Mouse (Mus musculus) erythroblast, adult 5-6 weeks (primary cell): ENCODE data around the gene Dlg4. TPM values are rescaled to one million over a fixed set of nuclear protein-coding genes. Genes with fewer than 3 reads are reported as not detected.

Experiments
- ATAC-seq: replicated peaks from 2 replicates; pipeline ENCODE4 v1.8.0; 2016; ENCODE audit warnings: moderate number of reproducible peaks, mild to moderate bottlenecking, moderate TSS enrichment, inconsistent platforms; ENCODE audit not compliant: poor library complexity, low FRiP score, severe bottlenecking
- total RNA-seq, 2 experiments: library from RNA; stranded (forward) in 1 of 2; stranded (reverse) in 1 of 2; fragments of 150-400 nt in 1 of 2; fragments of 200-764, 138-1000 nt in 1 of 2; gene quantifications; 2 replicates each; pipeline versions ENCODE4 v1.2.3 to v1.2.4; 2015 to 2017; ENCODE audit warnings: low replicate concordance in 2 of 2

The Dlg4 gene
- total RNA-seq (2015; ENCODE audit: low replicate concordance) (7.7 TPM in 1 of 2 replicates, not detected in the other), total RNA-seq (2017; ENCODE audit: low replicate concordance) (0.17 and 0.84 TPM in 2 replicates)

DNA sequence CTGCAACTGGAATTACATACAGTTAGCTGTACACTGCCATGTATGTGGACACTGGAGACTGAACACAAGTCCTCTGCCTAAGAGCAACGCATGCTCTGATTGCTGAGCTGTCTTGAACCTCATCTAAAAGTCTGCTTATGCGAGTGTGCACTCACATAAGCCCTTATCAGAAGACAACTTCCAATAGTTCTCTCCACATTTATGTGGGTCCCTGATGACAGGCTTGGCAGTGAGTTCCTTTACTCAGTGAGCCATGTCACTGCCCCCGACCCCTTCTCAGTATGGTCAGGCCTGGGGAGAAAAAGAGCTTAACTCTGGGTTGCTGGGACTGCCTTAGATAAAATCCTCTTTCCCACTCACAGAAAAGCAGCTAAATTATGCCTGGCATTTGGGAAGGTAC is at the start of gene Dlg4:
Gene Dlg4, plus strand, starts transcription at position 274 of the 400 bp plus-strand sequence.
- no peak for ATAC-seq

DNA sequence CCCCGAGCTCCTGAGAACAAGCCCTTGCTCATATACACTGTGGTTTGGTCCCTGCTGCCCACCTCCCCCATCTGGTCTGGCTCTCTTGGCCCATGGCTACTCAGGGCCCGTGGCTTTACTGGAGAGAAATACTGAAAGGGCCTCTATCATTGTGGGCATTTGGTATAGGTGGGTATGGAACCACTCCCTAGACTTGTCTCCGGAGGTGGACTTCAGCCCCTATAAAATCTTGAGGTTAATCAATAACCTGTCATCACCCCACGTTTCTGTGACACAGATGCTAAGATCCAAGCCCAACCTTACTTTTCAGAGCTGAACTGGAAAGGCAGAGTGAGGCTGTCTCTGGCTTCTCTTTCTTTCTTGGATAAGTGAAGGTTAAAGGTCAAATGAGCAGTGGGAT is 47.9 kb upstream of the Dlg4 start:
- no peak for ATAC-seq

DNA sequence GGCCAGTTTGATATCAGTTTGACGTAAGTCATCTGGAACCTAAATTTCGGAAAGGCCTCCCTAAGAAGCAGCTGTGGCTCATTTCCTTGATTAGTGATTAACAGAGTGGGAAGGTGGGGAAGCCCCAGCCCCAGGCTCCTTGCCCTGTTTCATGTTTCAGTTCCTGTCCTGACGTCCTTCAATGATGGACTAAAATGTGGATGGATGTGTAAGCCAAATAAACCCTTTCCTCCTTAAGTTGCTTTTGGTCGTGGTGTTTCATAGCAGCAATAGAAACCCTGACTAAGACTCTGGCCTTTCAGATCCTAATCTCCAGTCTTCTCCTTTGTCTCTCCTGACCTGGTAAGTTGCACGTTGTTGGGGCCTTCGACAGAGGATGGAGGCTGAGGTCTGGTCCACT is 46.5 kb upstream of the Dlg4 start:
- no peak for ATAC-seq

- no peak for ATAC-seq
These were observed 46.0 kb upstream of the Dlg4 start for GRCm38 (mm10) chr11:69970775-69971174.

DNA sequence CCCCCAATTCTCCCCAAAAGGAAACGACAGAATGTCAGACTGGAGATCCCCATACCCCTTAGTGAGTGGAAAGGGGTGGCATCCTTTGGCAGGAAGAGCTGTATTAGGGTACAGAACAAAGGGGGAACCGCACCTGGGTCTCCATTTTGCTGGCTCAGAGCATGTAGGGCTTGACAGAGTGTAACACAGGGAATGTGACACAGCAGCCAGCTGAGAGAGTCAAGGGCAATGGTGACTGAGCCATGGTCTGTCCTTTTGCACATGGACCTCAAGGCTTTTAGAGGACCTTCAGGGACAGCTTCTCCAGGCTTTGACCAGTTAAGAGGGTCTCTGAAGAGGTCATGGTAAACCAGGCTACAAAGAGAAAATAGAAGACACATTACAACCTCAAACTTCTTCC is 41.8 kb upstream of the Dlg4 start:
- no peak for ATAC-seq

- ATAC-seq, result no peak
These were observed 40.5 kb upstream of the Dlg4 start for GRCm38 (mm10) chr11:69976271-69976670.

DNA sequence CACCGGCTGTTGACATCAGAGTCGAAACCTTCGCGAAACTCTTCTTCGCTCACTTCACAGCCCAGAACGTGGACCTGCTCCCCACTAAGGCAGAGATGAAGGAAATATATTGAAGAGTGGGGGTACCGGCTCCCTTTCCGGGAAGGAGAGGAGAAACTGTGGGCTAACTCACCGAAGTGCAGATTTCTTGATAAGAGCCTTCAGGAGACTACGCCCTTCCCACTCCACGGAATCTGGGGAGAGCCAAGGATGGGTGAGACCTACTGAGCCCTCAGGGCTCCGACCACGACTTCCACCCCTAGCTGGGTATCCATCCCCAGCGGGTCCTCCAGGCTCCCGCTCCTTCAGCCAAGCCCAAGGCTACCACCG is 36.9 kb upstream of the Dlg4 start:
- ATAC-seq, result peak; percentile 59

DNA sequence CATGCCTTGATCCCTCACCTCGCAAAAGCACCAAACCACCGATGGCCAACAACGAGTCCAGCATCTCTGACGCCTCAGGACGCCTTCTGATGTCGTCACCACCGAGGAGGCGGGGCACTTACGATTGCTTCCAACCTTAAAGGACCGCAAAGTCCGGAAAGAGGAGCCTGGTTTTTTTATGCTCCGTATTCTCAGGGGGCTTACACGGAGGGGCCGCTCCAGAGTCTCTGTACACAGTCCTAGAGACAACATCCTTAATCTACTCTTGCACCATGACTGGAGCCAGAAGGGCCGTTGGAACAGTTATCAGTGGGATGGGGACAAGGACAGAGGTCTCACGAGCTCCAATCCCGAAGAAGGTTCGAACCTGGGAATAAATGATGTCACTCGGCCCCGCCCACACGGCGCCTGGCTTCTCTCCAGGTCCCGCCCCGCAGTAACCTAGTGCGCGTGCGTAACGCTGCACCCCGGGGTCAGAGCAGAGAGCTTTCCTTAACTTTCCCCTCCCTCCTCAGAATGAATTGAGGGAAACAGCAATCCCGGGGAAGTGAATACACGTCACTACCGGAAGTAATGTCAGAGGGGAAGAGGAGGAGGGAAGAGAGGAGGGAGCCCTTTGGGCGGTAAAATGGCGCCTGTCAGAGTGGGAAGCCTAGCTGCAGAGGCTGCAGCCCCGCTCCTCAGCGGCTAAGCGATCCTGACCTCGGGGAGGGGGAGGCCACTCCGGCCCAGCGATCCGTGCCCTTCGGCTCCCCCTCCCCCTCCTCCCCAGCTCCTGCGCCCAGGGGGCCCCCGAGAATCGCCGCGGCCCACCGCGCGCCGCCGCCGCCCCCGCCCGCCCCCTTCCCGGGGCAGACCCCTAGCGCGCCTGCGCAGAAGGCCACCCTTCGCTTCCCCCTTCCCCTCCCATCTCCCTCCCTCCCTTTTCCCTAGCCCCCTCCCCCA is 36.3 kb upstream of the Dlg4 start:
- peak; percentile 86 for ATAC-seq

DNA sequence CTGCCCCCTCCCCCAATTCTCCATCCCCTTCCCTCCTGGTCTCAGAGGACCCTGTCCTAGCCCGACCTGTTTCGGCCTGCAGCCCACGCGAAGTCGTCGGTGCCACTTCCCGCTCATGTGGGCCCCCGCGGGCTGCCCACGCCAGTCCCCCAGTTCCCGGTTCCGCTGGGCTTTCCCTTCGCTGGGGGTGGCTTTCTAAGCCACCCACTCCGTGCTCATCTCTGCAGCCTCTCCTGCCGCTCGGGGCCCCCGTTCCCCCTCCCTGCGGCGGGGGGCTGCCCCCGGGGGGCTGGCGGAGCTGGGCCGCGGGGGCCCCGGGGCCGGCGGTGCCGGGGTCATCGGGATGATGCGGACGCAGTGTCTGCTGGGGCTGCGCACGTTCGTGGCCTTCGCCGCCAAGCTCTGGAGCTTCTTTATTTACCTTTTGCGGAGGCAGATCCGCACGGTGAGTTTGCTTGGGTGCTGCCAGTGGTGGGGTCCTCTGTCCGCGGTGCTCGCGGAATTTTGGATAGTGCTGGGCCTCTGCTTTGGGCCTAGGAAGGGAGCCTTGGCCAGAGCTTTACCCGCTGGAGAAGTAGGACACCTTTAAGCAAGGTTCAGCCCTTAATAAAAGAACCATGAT is 35.5 kb upstream of the Dlg4 start, which contains the start of gene Ctdnep1:
Gene Ctdnep1, plus strand, starts transcription at position 16 of the 622 bp plus-strand sequence.
- ATAC-seq, result no peak

DNA sequence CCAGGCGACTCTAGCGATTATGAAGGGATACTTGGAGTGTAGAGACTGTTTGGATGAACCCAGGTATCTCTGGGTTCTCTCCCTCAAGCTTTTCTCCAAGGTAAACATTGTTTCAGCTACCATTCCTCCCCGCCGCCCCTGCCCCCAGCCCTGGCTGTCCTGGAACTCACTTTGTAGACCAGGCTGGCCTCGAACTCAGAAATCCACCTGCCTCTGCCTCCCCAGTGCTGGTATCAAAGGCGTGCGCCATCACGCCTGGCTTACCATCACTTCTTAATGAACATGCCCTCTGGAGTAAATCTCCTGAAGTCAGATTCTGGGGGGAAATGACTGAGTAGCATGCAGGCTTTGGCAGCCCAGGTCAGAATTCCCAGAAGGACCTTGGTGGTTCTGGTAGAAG is 34.5 kb upstream of the Dlg4 start, which contains the start of gene Elp5:
Gene Elp5, minus strand, starts transcription at position 293 of the 400 bp plus-strand sequence.
- ATAC-seq, result no peak

DNA sequence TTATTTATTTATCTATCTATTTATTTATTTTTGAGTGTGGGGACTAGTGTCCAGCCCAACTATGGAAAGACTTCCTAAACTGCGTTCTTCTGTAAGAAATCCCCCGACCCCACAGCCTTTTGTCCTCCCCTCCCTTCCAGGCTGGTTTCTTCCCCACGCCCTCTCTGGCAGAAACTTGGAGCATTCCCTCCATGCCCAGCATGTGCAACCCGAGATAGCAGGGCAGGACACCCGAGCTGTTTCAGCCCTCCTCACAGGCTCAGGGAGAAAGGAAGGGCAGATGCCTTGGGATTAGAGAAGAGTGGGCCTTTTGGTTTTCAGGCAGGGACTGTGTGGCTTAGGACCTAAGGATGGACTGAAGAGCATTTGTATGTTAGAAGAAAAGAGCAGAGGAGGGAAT is 33.9 kb upstream of the Dlg4 start:
- ATAC-seq, result no peak

- no peak for ATAC-seq
These were observed 33.4 kb upstream of the Dlg4 start for GRCm38 (mm10) chr11:69983377-69983776.

- ATAC-seq, result no peak
These were observed 32.3 kb upstream of the Dlg4 start for GRCm38 (mm10) chr11:69984431-69984830.

GRCm38 (mm10) chr11:69989949-69990348 is 26.8 kb upstream of the Dlg4 start:
- no peak for ATAC-seq

DNA sequence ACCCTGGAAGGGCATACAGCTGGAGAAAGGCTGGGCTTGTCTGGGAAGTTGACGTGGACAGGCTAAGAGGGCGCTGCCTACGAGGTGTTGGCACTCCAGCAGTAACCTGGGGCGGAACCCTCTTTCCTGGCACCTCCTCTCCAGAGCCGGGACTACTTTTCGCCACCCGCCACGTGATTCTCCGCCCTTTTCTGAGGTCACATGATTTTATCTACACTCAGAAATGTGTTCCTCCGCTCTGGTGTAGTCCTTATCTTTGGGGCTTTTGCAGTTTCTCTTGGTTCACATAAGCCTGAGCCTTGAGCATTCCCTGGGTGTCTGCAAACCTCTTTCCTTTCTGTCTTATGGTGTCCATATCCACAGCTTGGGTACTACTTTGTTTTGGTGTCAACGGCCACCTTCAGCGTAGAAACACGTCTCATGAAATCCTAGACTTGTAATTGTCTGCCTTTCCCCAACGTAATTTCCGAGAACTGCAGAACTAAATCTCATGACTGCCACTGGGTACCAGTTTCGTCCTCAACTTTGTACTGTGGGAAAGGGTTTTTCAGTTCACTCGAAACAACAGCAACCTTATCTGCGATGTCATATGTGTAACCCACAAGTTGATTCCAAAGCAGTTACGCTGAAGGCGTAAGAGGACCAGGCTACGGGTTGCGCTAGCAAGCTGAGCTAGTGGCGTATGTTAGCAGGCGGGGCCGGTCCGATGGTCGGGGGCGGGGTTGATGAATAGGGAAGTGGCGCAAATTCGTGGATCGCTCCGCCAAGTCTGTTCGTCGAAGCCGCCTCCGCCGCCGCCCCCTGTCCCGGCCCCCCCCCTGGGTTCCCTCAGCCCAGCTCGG is 25.7 kb upstream of the Dlg4 start, which contains the start of gene Gabarap:
Gene Gabarap, plus strand, starts transcription at position 294 of the 842 bp plus-strand sequence.
- ATAC-seq, result peak; percentile 74

DNA sequence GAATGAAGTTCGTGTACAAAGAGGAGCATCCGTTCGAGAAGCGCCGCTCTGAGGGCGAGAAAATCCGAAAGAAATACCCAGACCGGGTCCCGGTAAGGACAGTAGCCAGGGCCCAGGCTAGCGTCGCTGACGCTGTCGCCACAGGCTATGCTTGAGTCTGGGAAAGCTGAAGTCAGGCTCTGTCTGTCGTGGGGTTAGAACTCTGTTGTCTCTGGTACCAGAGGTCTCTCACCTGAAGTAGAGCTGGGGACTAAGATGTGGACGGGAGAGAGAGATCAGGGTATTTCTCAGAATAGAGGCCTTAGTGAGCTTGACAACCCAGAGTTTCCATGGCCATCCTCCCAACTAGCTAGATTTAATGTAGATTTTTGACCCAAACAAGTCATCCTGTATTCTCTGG is 25.0 kb upstream of the Dlg4 start:
- ATAC-seq, result no peak

DNA sequence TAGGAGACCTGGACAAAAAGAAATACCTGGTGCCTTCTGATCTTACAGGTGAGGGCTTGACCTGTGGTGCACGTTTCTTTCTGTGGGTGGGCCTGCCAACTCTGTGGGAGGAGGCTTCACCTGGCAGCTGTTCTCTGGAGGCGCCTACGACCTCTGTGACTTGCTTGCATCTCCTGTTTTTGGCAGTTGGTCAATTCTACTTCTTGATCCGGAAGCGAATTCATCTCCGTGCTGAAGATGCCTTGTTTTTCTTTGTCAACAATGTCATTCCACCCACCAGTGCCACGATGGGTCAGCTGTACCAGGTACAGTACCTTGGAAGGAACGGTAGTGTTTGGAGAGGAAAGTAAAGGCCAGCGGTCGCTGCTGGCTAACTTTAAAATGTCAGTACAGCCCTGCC is 24.3 kb upstream of the Dlg4 start:
- ATAC-seq, result no peak

GRCm38 (mm10) chr11:69992932-69993331 is 23.8 kb upstream of the Dlg4 start:
- no peak for ATAC-seq

- no peak for ATAC-seq
These were observed 22.2 kb upstream of the Dlg4 start for GRCm38 (mm10) chr11:69994401-69995090.
